Mouse (Mus musculus): Measurements from ENCODE around the gene Tmem251. TPM values are rescaled to one million over a fixed set of nuclear protein-coding genes. Genes with fewer than 3 reads are reported as not detected.

The Tmem251 gene
- polyA plus RNA-seq, 1 experiment from 2014 or later = 11.8 TPM

GRCm38 (mm10) chr12:102708220-102708619 is 35.3 kb upstream of the Tmem251 start:
- no peaks in the 10 kb centered on the region; the same call in 1 of the 2 replicates for H3K27me3 ChIP-seq (replicated peaks; ENCODE audit: control insufficient read depth, insufficient read depth, low read length)
- no peak overlapping the region for H3K4me3 ChIP-seq (ENCODE audit: low read length)
- ATAC-seq = no peak
- no peaks in the 10 kb centered on the region for H3K9me3 ChIP-seq (ENCODE audit: control insufficient read depth, low read length)
- WGBS = 73% methylated on average over 11 of the region's 11 CpGs
- no peak overlapping the region for H3K27ac ChIP-seq (ENCODE audit: low read depth, low read length)
- peaks cover 13% of the 10 kb centered on the region for H3K4me1 ChIP-seq (ENCODE audit: control insufficient read depth, insufficient read depth, low read depth, low read length)
- H3K4me2 ChIP-seq (ENCODE audit: low read length) = no peak overlapping the region
- H3K9ac ChIP-seq (ENCODE audit: low read depth, low read length) = no peak overlapping the region
- no peaks in the 10 kb centered on the region for H3K36me3 ChIP-seq (ENCODE audit: control insufficient read depth, insufficient read depth, low read length)

GRCm38 (mm10) chr12:102709896-102710295 is 33.7 kb upstream of the Tmem251 start:
- WGBS = 89% methylated on average over 5 of the region's 5 CpGs

GRCm38 (mm10) chr12:102710851-102711375 is 32.6 kb upstream of the Tmem251 start:
- Histone ChIP-seq H3K4me2 (ENCODE audit: low read length) (no peak overlapping the region), H3K36me3 (ENCODE audit: control insufficient read depth, insufficient read depth, low read length) (no peaks in the 10 kb centered on the region), H3K9ac (ENCODE audit: low read depth, low read length) (no peak overlapping the region), H3K4me1 (ENCODE audit: control insufficient read depth, insufficient read depth, low read depth, low read length) (0 out of 2 replicates have a peak, but pooled peaks cover under 1% of the 10 kb centered on the region), H3K27me3 (replicated peaks; ENCODE audit: control insufficient read depth, insufficient read depth, low read length) (no peaks in the 10 kb centered on the region; the same call in 1 of the 2 replicates), H3K27ac (ENCODE audit: low read depth, low read length) (no peak overlapping the region), H3K9me3 (ENCODE audit: control insufficient read depth, low read length) (no peaks in the 10 kb centered on the region), H3K4me3 (ENCODE audit: low read length) (no peak overlapping the region)
- ATAC-seq = no peak
- WGBS = 51% methylated on average over 4 of the region's 4 CpGs

More at GRCm38 (mm10) chr12:102709896-102710295, 33.7 kb upstream of the Tmem251 start:
- peaks cover 7% of the 10 kb centered on the region for H3K4me1 ChIP-seq (ENCODE audit: control insufficient read depth, insufficient read depth, low read depth, low read length)
- H3K36me3 ChIP-seq (ENCODE audit: control insufficient read depth, insufficient read depth, low read length) = no peaks in the 10 kb centered on the region
- no peak overlapping the region for H3K4me2 ChIP-seq (ENCODE audit: low read length)
- H3K4me3 ChIP-seq (ENCODE audit: low read length) = no peak overlapping the region
- no peak overlapping the region for H3K27ac ChIP-seq (ENCODE audit: low read depth, low read length)
- no peaks in the 10 kb centered on the region for H3K9me3 ChIP-seq (ENCODE audit: control insufficient read depth, low read length)
- no peaks in the 10 kb centered on the region; the same call in 1 of the 2 replicates for H3K27me3 ChIP-seq (replicated peaks; ENCODE audit: control insufficient read depth, insufficient read depth, low read length)
- no peak overlapping the region for H3K9ac ChIP-seq (ENCODE audit: low read depth, low read length)
- ATAC-seq = no peak

- Histone ChIP-seq H3K4me3 (ENCODE audit: low read length) (no peak overlapping the region), H3K9ac (ENCODE audit: low read depth, low read length) (no peak overlapping the region), H3K9me3 (ENCODE audit: control insufficient read depth, low read length) (no peaks in the 10 kb centered on the region), H3K36me3 (ENCODE audit: control insufficient read depth, insufficient read depth, low read length) (no peaks in the 10 kb centered on the region), H3K4me1 (ENCODE audit: control insufficient read depth, insufficient read depth, low read depth, low read length) (no peaks in the 10 kb centered on the region), H3K27ac (ENCODE audit: low read depth, low read length) (no peak overlapping the region), H3K27me3 (replicated peaks; ENCODE audit: control insufficient read depth, insufficient read depth, low read length) (no peaks in the 10 kb centered on the region), H3K4me2 (ENCODE audit: low read length) (no peak overlapping the region)
- 79% methylated on average over 20 of the region's 20 CpGs for WGBS
- ATAC-seq = no peak
Observed at GRCm38 (mm10) chr12:102713153-102713865, 30.3 kb upstream of the Tmem251 start.

GRCm38 (mm10) chr12:102714116-102714515 is 29.4 kb upstream of the Tmem251 start:
- no peak overlapping the region for H3K4me2 ChIP-seq (ENCODE audit: low read length)
- H3K27me3 ChIP-seq (replicated peaks; ENCODE audit: control insufficient read depth, insufficient read depth, low read length) = no peaks in the 10 kb centered on the region
- H3K9me3 ChIP-seq (ENCODE audit: control insufficient read depth, low read length) = no peaks in the 10 kb centered on the region
- H3K27ac ChIP-seq (ENCODE audit: low read depth, low read length) = no peak overlapping the region
- H3K36me3 ChIP-seq (ENCODE audit: control insufficient read depth, insufficient read depth, low read length) = no peaks in the 10 kb centered on the region
- WGBS = 70% methylated on average over 2 of the region's 2 CpGs
- H3K4me1 ChIP-seq (ENCODE audit: control insufficient read depth, insufficient read depth, low read depth, low read length) = no peaks in the 10 kb centered on the region
- no peak for ATAC-seq
- H3K4me3 ChIP-seq (ENCODE audit: low read length) = no peak overlapping the region
- H3K9ac ChIP-seq (ENCODE audit: low read depth, low read length) = no peak overlapping the region

- Histone ChIP-seq H3K27me3 (replicated peaks; ENCODE audit: control insufficient read depth, insufficient read depth, low read length) (no peaks in the 10 kb centered on the region), H3K9ac (ENCODE audit: low read depth, low read length) (no peak overlapping the region), H3K36me3 (ENCODE audit: control insufficient read depth, insufficient read depth, low read length) (no peaks in the 10 kb centered on the region), H3K27ac (ENCODE audit: low read depth, low read length) (no peak overlapping the region), H3K4me3 (ENCODE audit: low read length) (no peak overlapping the region), H3K4me1 (ENCODE audit: control insufficient read depth, insufficient read depth, low read depth, low read length) (no peaks in the 10 kb centered on the region), H3K9me3 (ENCODE audit: control insufficient read depth, low read length) (no peaks in the 10 kb centered on the region), H3K4me2 (ENCODE audit: low read length) (no peak overlapping the region)
- no peak for ATAC-seq
- WGBS = 82% methylated on average over 10 of the region's 10 CpGs
Observed at GRCm38 (mm10) chr12:102714654-102715395, 28.7 kb upstream of the Tmem251 start.

- H3K9ac ChIP-seq (ENCODE audit: low read depth, low read length) = peak overlapping the region; percentile 13; the same call in 1 of the 2 replicates
- H3K27ac ChIP-seq (ENCODE audit: low read depth, low read length) = no peak overlapping the region
- H3K4me2 ChIP-seq (ENCODE audit: low read length) = peak overlapping the region; percentile 38
- H3K9me3 ChIP-seq (ENCODE audit: control insufficient read depth, low read length) = no peaks in the 10 kb centered on the region
- no peaks in the 10 kb centered on the region for H3K27me3 ChIP-seq (replicated peaks; ENCODE audit: control insufficient read depth, insufficient read depth, low read length)
- peak; percentile 86 for ATAC-seq
- H3K36me3 ChIP-seq (ENCODE audit: control insufficient read depth, insufficient read depth, low read length) = no peaks in the 10 kb centered on the region
- no peaks in the 10 kb centered on the region for H3K4me1 ChIP-seq (ENCODE audit: control insufficient read depth, insufficient read depth, low read depth, low read length)
- 24% methylated on average over 13 of the region's 13 CpGs for WGBS
- H3K4me3 ChIP-seq (ENCODE audit: low read length) = no peak overlapping the region; the same call in 1 of the 2 replicates
Observed at GRCm38 (mm10) chr12:102719552-102720315, 23.8 kb upstream of the Tmem251 start.

- WGBS = 54% methylated on average over 11 of the region's 11 CpGs
- ATAC-seq = no peak
Observed at GRCm38 (mm10) chr12:102722451-102722850, 21.1 kb upstream of the Tmem251 start.

More at GRCm38 (mm10) chr12:102722451-102722850, 21.1 kb upstream of the Tmem251 start:
- Histone ChIP-seq H3K27ac (ENCODE audit: low read depth, low read length) (no peak overlapping the region), H3K4me3 (ENCODE audit: low read length) (no peak overlapping the region), H3K4me1 (ENCODE audit: control insufficient read depth, insufficient read depth, low read depth, low read length) (no peaks in the 10 kb centered on the region), H3K27me3 (replicated peaks; ENCODE audit: control insufficient read depth, insufficient read depth, low read length) (no peaks in the 10 kb centered on the region), H3K4me2 (ENCODE audit: low read length) (no peak overlapping the region), H3K9ac (ENCODE audit: low read depth, low read length) (no peak overlapping the region), H3K9me3 (ENCODE audit: control insufficient read depth, low read length) (no peaks in the 10 kb centered on the region), H3K36me3 (ENCODE audit: control insufficient read depth, insufficient read depth, low read length) (no peaks in the 10 kb centered on the region)
